Mouse (Mus musculus): ENCODE data around the gene Fkbp10. TPM values are rescaled to one million over a fixed set of nuclear protein-coding genes. Genes with fewer than 3 reads are reported as not detected.

The Fkbp10 gene
- total RNA-seq, 2 experiments from 2014 or later: 34.6 to 38.3 TPM

- DNase-seq: no peak
- intact Hi-C loops (cut with DNase I): no loop called here
Observed at GRCm38 (mm10) chr11:100457711-100458110, 42.2 kb downstream of the Fkbp10 start.

- peak in 1 of 2 experiments; percentile 4 for DNase-seq
- intact Hi-C loops (cut with DNase I): no loop called here
Observed at GRCm38 (mm10) chr11:100462699-100463098, 47.2 kb downstream of the Fkbp10 start.

GRCm38 (mm10) chr11:100465229-100465792 lies 49.8 kb downstream of the Fkbp10 start:
- intact Hi-C loops (cut with DNase I): no loop called here
- DNase-seq: no peak

GRCm38 (mm10) chr11:100465833-100466232 lies 50.3 kb downstream of the Fkbp10 start:
- intact Hi-C loops (cut with DNase I): no loop called here

GRCm38 (mm10) chr11:100471352-100472196 lies 56.1 kb downstream of the Fkbp10 start:
- DNase-seq: no peak
- intact Hi-C loops (cut with DNase I): loop anchor here (1.0 to 2.0 kb wide), 2 partner anchors 45 to 109 kb away; no protein-coding TSS in a partner anchor

More at GRCm38 (mm10) chr11:100465833-100466232, 50.3 kb downstream of the Fkbp10 start:
- no peak for DNase-seq

- intact Hi-C loops (cut with DNase I): loop anchor here (1.0 to 2.0 kb wide), 2 partner anchors 46 to 110 kb away; no protein-coding TSS in a partner anchor
- DNase-seq: peak; percentile 92 to 93
Observed at GRCm38 (mm10) chr11:100472197-100472934, 56.9 kb downstream of the Fkbp10 start, which contains the start of gene Klhl11. Gene Klhl11 (minus strand): TSS chr11:100472741.

- DNase-seq: no peak
- intact Hi-C loops (cut with DNase I): loop anchor here (1.0 to 2.0 kb wide), 2 partner anchors 47 to 110 kb away; no protein-coding TSS in a partner anchor
Observed at GRCm38 (mm10) chr11:100472935-100473295, 57.4 kb downstream of the Fkbp10 start.

Small RNAs within 50 kb of the gene (microRNA-seq; reads per million reads assigned to microRNA genes)
- gene Gm27374: 0 reads per million in 2 experiments

Other genes starting within 250 kb of the Fkbp10 start
- not detected for gene Krt9, start 222.5 kb upstream of the Fkbp10 start, total RNA-seq (2021)
- gene Krt14, start 208.1 kb upstream of the Fkbp10 start, total RNA-seq (2021): 1 to 10 TPM; 1.3 to 1.6 TPM
- not detected for gene Krt16, start 166.8 kb upstream of the Fkbp10 start, total RNA-seq (2021)
- gene Krt17, start 154.7 kb upstream of the Fkbp10 start, total RNA-seq (2021): 1 to 10 TPM in 1 of 2 experiments, under 1 TPM in 1; 0.24 to 3.8 TPM
- not detected for gene Krt42, start 145.8 kb upstream of the Fkbp10 start, total RNA-seq (2021)
- 1,000 to 10,000 TPM; 1,264 to 1,321 TPM for gene Eif1, start 95.8 kb upstream of the Fkbp10 start, total RNA-seq (2021)
- gene Gast, start 81.3 kb upstream of the Fkbp10 start, total RNA-seq (2021): not detected
- gene Hap1, start 59.6 kb upstream of the Fkbp10 start, total RNA-seq (2021): 1 to 10 TPM; 1.2 to 1.8 TPM
- 100 to 1,000 TPM; 232 to 245 TPM for gene Jup, start 17.9 kb upstream of the Fkbp10 start, total RNA-seq (2021)
- gene P3h4, start 861 bp upstream of the Fkbp10 start, total RNA-seq (2021): 10 to 100 TPM; 19.1 to 19.9 TPM
- gene Nt5c3b, start 26.1 kb downstream of the Fkbp10 start, total RNA-seq (2021): 10 to 100 TPM; 36.2 to 36.4 TPM
- gene Klhl10, start 26.2 kb downstream of the Fkbp10 start, total RNA-seq (2021): under 1 TPM; 0.41 to 0.76 TPM
- gene Klhl11, start 57.0 kb downstream of the Fkbp10 start, total RNA-seq (2021): 10 to 100 TPM; 12.2 to 13.4 TPM
- 10 to 100 TPM; 38.9 to 41.2 TPM for gene Acly, start 112.3 kb downstream of the Fkbp10 start, total RNA-seq (2021)
- under 1 TPM; 0.24 to 0.36 TPM for gene Ttc25, start 129.9 kb downstream of the Fkbp10 start, total RNA-seq (2021)
- 1 to 10 TPM; 6.2 to 7.6 TPM for gene Cnp, start 159.2 kb downstream of the Fkbp10 start, total RNA-seq (2021)
- 10 to 100 TPM; 53.4 to 55.2 TPM for gene Nkiras2, start 203.5 kb downstream of the Fkbp10 start, total RNA-seq (2021)
- gene Dnajc7, start 204.5 kb downstream of the Fkbp10 start, total RNA-seq (2021): 100 to 1,000 TPM; 158 TPM

Measured in heart, postnatal 14 days (tissue).